In genomic region chr9:47624565-47625520, GRCm38 (mm10) we compare ENCODE assay signal across 8 mouse cellular contexts.
A peak's percentile ranks its signal among the peaks of the same experiment; 100 is the strongest.
DNase-seq lines count a peak whose midpoint lies in the region; ATAC-seq and TF ChIP-seq lines count a peak whose summit lies in the region.

No protein-coding gene starts in this region.

- no peaks in the 10 kb centered on the region for H3K9me3 ChIP-seq in neural tube, embryonic 13.5 days
- no peaks in the 10 kb centered on the region for H3K9me3 ChIP-seq in kidney, postnatal 0 days (replicated peaks; ENCODE audit: low read length)
- H3K9me3 ChIP-seq in neural tube, embryonic 15.5 days (replicated peaks), result no peaks in the 10 kb centered on the region
- no peaks in the 10 kb centered on the region; the same call in 1 of the 2 replicates for H3K9me3 ChIP-seq in hindbrain, embryonic 10.5 days

- intact Hi-C loops in gastrocnemius, adult 2 months (cut with DNase I), result no loop called here

- H3K4me3 ChIP-seq in neural tube, embryonic 13.5 days, result no peak overlapping the region
- no peak overlapping the region for H3K4me3 ChIP-seq in gastrocnemius, adult 2 months
- H3K4me3 ChIP-seq in kidney, postnatal 0 days (replicated peaks; ENCODE audit: low read depth, low read length), result no peak overlapping the region
- no peak overlapping the region for H3K4me3 ChIP-seq in neural tube, embryonic 15.5 days (replicated peaks)
- no peak overlapping the region for H3K4me3 ChIP-seq in hindbrain, embryonic 10.5 days

- no peak overlapping the region for H3K9ac ChIP-seq in neural tube, embryonic 13.5 days
- no peak overlapping the region for H3K9ac ChIP-seq in kidney, postnatal 0 days (ENCODE audit: low read depth, low read length)
- H3K9ac ChIP-seq in neural tube, embryonic 15.5 days (replicated peaks), result no peak overlapping the region

- peaks cover 52% of the 10 kb centered on the region for H3K4me1 ChIP-seq in neural tube, embryonic 13.5 days (replicated peaks)
- H3K4me1 ChIP-seq in kidney, postnatal 0 days (replicated peaks; ENCODE audit: insufficient read depth, low read length), result peaks cover 9% of the 10 kb centered on the region; the same call in 1 of the 2 replicates
- H3K4me1 ChIP-seq in neural tube, embryonic 15.5 days, result peaks cover 39% of the 10 kb centered on the region
- peaks cover 19% of the 10 kb centered on the region for H3K4me1 ChIP-seq in hindbrain, embryonic 10.5 days (replicated peaks)

- WGBS in neural tube, embryonic 13.5 days, result 79% methylated on average over 17 of the region's 17 CpGs
- 59% methylated on average over 17 of the region's 17 CpGs for WGBS in kidney, postnatal 0 days
- 68% methylated on average over 17 of the region's 17 CpGs for WGBS in neural tube, embryonic 15.5 days
- WGBS in hindbrain, embryonic 10.5 days, result 94% methylated on average over 17 of the region's 17 CpGs

- no peak overlapping the region for H3K4me2 ChIP-seq in neural tube, embryonic 13.5 days
- H3K4me2 ChIP-seq in kidney, postnatal 0 days (ENCODE audit: low read length), result no peak overlapping the region
- no peak overlapping the region for H3K4me2 ChIP-seq in neural tube, embryonic 15.5 days

- H3K36me3 ChIP-seq in neural tube, embryonic 13.5 days, result no peaks in the 10 kb centered on the region
- no peaks in the 10 kb centered on the region for H3K36me3 ChIP-seq in kidney, postnatal 0 days (ENCODE audit: insufficient read depth, low read length)
- no peaks in the 10 kb centered on the region for H3K36me3 ChIP-seq in neural tube, embryonic 15.5 days
- no peaks in the 10 kb centered on the region for H3K36me3 ChIP-seq in hindbrain, embryonic 10.5 days

- peak; percentile 76 for ATAC-seq in neural tube, embryonic 13.5 days (ENCODE audit: low read depth)
- peak; percentile 69 for ATAC-seq in kidney, postnatal 0 days (replicated peaks; ENCODE audit: low FRiP score, low read depth)
- 0 out of 2 replicates have a peak, but pooled peaks have one; percentile 53 for ATAC-seq in neural tube, embryonic 15.5 days (ENCODE audit: low FRiP score)

- no peaks in the 10 kb centered on the region for H3K27me3 ChIP-seq in neural tube, embryonic 13.5 days
- no peaks in the 10 kb centered on the region for H3K27me3 ChIP-seq in kidney, postnatal 0 days (ENCODE audit: insufficient read depth, low read length)
- H3K27me3 ChIP-seq in neural tube, embryonic 15.5 days (replicated peaks), result no peaks in the 10 kb centered on the region
- H3K27me3 ChIP-seq in hindbrain, embryonic 10.5 days (ENCODE audit: insufficient read depth, poor library complexity, severe bottlenecking), result no peaks in the 10 kb centered on the region

- 0 out of 2 replicates have a peak, but pooled peaks have one; percentile 11 for TF ChIP-seq CTCF in gastrocnemius, adult 2 months (IDR thresholded peaks at IDR 0.05)
- 0 out of 2 replicates have a peak, but pooled peaks have one; percentile 5 for TF ChIP-seq CTCF in kidney, postnatal 0 days (IDR thresholded peaks at IDR 0.05; ENCODE audit: low read depth)

- no peak for DNase-seq in neural tube, embryonic 10.5 days (ENCODE audit: extremely low spot score, low spot score)
- DNase-seq in gastrocnemius, adult 2 months, result peak; percentile 61
- DNase-seq in kidney, postnatal 0 days (ENCODE audit: low spot score), result peak; percentile 90
- DNase-seq in hindbrain, embryonic 10.5 days (ENCODE audit: low spot score), result no peak
- no peak for DNase-seq in embryo, embryonic 9.5 days (ENCODE audit: extremely low spot score)
- DNase-seq in right cerebral cortex, postnatal 25 days, result no peak

- 0 out of 2 replicates have a peak overlapping the region, but pooled peaks have one; percentile 14 for H3K27ac ChIP-seq in neural tube, embryonic 13.5 days (replicated peaks)
- H3K27ac ChIP-seq in gastrocnemius, adult 2 months, result peak overlapping the region; percentile 61
- H3K27ac ChIP-seq in kidney, postnatal 0 days, result 0 out of 2 replicates have a peak overlapping the region, but pooled peaks have one; percentile 2
- H3K27ac ChIP-seq in neural tube, embryonic 15.5 days (replicated peaks), result peak overlapping the region; percentile 51; the same call in 1 of the 2 replicates
- no peak overlapping the region for H3K27ac ChIP-seq in hindbrain, embryonic 10.5 days

Comparison
In these comparisons a context has a peak if more than half of its experiments do, and no peak if none do; other contexts are left out.
1. DNase-seq: peak in gastrocnemius, adult 2 months (single experiment) and kidney, postnatal 0 days (single experiment); none in neural tube, embryonic 10.5 days (single experiment), hindbrain, embryonic 10.5 days (single experiment), embryo, embryonic 9.5 days (single experiment) and right cerebral cortex, postnatal 25 days (single experiment).
2. Peak in every context shown above with its lines, with median percentiles within 50 percentile points of each other: ATAC-seq.